Mouse (Mus musculus) gonadal fat pad, adult 2 months (tissue): ENCODE results near the gene Avpr2. TPM values are rescaled to one million over a fixed set of nuclear protein-coding genes. Genes with fewer than 3 reads are reported as not detected.

Experiments used
- DNase-seq: peaks from one replicate; pipeline ENCODE4 v3.0.0-alpha.2; 2012; ENCODE audit warnings: low read depth
- polyA plus RNA-seq: library from polyadenylated mRNA; depleted of rRNA; stranded (reverse); fragments of >200 nt; gene quantifications from 2 replicates; pipeline ENCODE4 v1.2.3, GENCODE M21; 2012; rRNA removed

The Avpr2 gene
- polyA plus RNA-seq, 1 experiment, result not detected

- peak; percentile 58 for DNase-seq
Measured at GRCm38 (mm10) chrX:73914827-73915703, 23.2 kb downstream of the Avpr2 start.

- DNase-seq, result no peak
Measured at GRCm38 (mm10) chrX:73916945-73917344, 25.0 kb downstream of the Avpr2 start.

- no peak for DNase-seq
Measured at GRCm38 (mm10) chrX:73918631-73919030, 26.7 kb downstream of the Avpr2 start.

- no peak for DNase-seq
Measured at GRCm38 (mm10) chrX:73921285-73921822, 29.5 kb downstream of the Avpr2 start.

GRCm38 (mm10) chrX:73921823-73922549 lies 30.1 kb downstream of the Avpr2 start, which contains the start of the genes Arhgap4 and Naa10:
Arhgap4 (minus strand) TSS chrX:73921870.
Naa10 (minus strand) TSS chrX:73921944.
- no peak for DNase-seq

GRCm38 (mm10) chrX:73922550-73922882 lies 30.6 kb downstream of the Avpr2 start:
- DNase-seq, result no peak

- no peak for DNase-seq
Measured at GRCm38 (mm10) chrX:73930402-73931062, 38.6 kb downstream of the Avpr2 start, which contains the start of gene Renbp. Renbp (minus strand) TSS chrX:73930850.

- no peak for DNase-seq
Measured at GRCm38 (mm10) chrX:73931871-73932270, 40.0 kb downstream of the Avpr2 start.

- no peak for DNase-seq
Measured at GRCm38 (mm10) chrX:73941860-73942259, 50.0 kb downstream of the Avpr2 start.

- no peak for DNase-seq
Measured at GRCm38 (mm10) chrX:73942294-73942693, 50.4 kb downstream of the Avpr2 start.

Other genes with a start within 250 kb of the Avpr2 start
- 13.0 and 19.9 TPM in 2 replicates for gene Pnck, start 232.0 kb upstream of the Avpr2 start, polyA plus RNA-seq
- gene Slc6a8, start 219.0 kb upstream of the Avpr2 start, polyA plus RNA-seq, result 29.2 and 31.7 TPM in 2 replicates
- 101 and 136 TPM in 2 replicates for gene Bcap31, start 175.9 kb upstream of the Avpr2 start, polyA plus RNA-seq
- 20.6 and 21.6 TPM in 2 replicates for gene Abcd1, start 175.5 kb upstream of the Avpr2 start, polyA plus RNA-seq
- 0.88 and 1.6 TPM in 2 replicates for gene Plxnb3, start 135.0 kb upstream of the Avpr2 start, polyA plus RNA-seq
- gene Srpk3, start 117.7 kb upstream of the Avpr2 start, polyA plus RNA-seq, result 3.8 and 4.6 TPM in 2 replicates
- 303 and 377 TPM in 2 replicates for gene Idh3g, start 105.2 kb upstream of the Avpr2 start, polyA plus RNA-seq
- gene Ssr4, start 105.1 kb upstream of the Avpr2 start, polyA plus RNA-seq, result 419 and 485 TPM in 2 replicates
- gene Pdzd4, start 67.1 kb upstream of the Avpr2 start, polyA plus RNA-seq, result 1.7 and 2.2 TPM in 2 replicates
- gene L1cam, start 4.0 kb downstream of the Avpr2 start, polyA plus RNA-seq, result 1.6 and 1.9 TPM in 2 replicates
- 9.2 TPM in 2 replicates for gene Arhgap4, start 29.8 kb downstream of the Avpr2 start, polyA plus RNA-seq
- gene Naa10, start 29.8 kb downstream of the Avpr2 start, polyA plus RNA-seq, result 63.3 and 74.8 TPM in 2 replicates
- gene Renbp, start 38.7 kb downstream of the Avpr2 start, polyA plus RNA-seq, result 33.3 and 35.8 TPM in 2 replicates
- 36.2 and 66.9 TPM in 2 replicates for gene Hcfc1, start 74.3 kb downstream of the Avpr2 start, polyA plus RNA-seq
- gene Irak1, start 131.8 kb downstream of the Avpr2 start, polyA plus RNA-seq, result 230 and 236 TPM in 2 replicates
- gene Opn1mw, start 235.4 kb downstream of the Avpr2 start, polyA plus RNA-seq, result 1.7 TPM in 2 replicates
- gene Mecp2, start 243.3 kb downstream of the Avpr2 start, polyA plus RNA-seq, result 7.8 and 16.5 TPM in 2 replicates